Mouse (Mus musculus): ENCODE data around the gene Arvcf. TPM values are rescaled to one million over a fixed set of nuclear protein-coding genes. Genes with fewer than 3 reads are reported as not detected.

The Arvcf gene
- polyA plus RNA-seq, 1 experiment = 2.6 TPM

DNA sequence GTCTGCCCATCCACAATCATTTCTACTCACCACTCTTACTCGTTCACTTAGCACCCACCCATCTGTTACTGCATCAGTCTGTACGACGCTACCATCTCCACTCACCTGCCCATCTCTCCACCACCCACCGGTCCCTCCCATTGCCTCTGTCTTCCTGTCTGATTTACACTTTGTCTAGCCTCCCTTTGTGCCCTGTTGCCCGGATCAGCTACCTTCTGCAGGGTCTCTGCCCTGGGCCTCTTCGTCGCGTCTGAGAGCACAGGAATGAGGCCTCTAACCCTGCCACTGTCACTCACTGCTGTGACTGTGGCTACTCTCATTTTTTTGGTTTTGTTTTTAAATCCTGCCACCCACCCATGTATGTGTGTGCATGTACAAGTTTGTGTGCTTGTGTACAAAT, 36.7 kb downstream of the Arvcf start:
- Histone ChIP-seq H3K27me3 (replicated peaks) (peaks cover 49% of the 10 kb centered on the region), H3K4me3 (replicated peaks) (no peak overlapping the region), H3K36me3 (replicated peaks; ENCODE audit: low read length) (no peaks in the 10 kb centered on the region), H3K4me1 (peaks cover 42% of the 10 kb centered on the region), H3K9me3 (no peaks in the 10 kb centered on the region)
- TF ChIP-seq GATA1 (IDR thresholded peaks at IDR 0.05; ENCODE audit: borderline replicate concordance, low read length) (no peak), FLI1 (IDR thresholded peaks at IDR 0.05; ENCODE audit: low read length) (no peak)

DNA sequence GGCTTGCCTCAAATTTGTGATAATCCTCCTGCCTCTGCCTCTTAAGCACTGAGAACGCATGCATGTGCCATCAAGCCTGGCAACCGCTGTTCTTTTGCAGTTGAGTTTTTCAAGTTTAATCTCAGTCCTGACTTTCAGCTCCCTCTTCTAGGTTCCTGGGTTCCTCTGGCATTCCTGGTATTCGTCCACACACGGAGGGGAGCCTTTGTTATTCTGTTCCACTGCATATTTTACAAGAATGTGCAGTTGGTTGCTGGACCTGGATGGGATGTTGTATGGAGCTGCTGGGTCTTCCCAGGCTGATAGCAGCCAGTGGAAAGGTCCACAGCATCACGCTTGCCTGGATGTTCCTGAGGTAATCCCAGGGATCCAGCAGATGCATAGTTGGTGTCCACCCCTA, 37.4 kb downstream of the Arvcf start:
- Histone ChIP-seq H3K36me3 (replicated peaks; ENCODE audit: low read length) (no peaks in the 10 kb centered on the region), H3K27me3 (replicated peaks) (peaks cover 54% of the 10 kb centered on the region), H3K4me1 (peaks cover 49% of the 10 kb centered on the region), H3K9me3 (no peaks in the 10 kb centered on the region), H3K4me3 (replicated peaks) (no peak overlapping the region)
- TF ChIP-seq GATA1 (IDR thresholded peaks at IDR 0.05; ENCODE audit: borderline replicate concordance, low read length) (no peak), FLI1 (IDR thresholded peaks at IDR 0.05; ENCODE audit: low read length) (no peak)

DNA sequence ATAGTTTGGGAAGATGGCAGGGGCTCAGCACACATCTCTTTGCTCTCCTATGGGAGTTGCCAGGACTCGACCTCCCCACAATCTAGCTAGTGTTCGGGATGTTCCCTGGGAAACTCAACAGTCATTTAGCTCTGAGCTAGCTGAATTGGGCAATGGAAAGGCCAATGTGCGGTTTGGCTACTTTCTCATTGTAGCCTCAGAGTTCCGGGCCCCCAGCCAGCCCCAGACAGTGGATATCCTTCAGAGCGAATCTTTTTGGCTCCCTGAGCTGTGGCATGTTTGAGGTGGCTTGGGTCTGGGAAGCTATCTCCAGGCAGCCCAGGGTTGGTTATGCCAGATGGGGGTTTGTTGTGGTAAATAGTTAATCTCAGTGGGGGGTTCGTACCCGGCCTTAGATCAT, 38.5 kb downstream of the Arvcf start:
- H3K4me3 ChIP-seq (replicated peaks) = no peak overlapping the region
- H3K27me3 ChIP-seq (replicated peaks) = peaks cover 55% of the 10 kb centered on the region
- H3K9me3 ChIP-seq = no peaks in the 10 kb centered on the region
- H3K36me3 ChIP-seq (replicated peaks; ENCODE audit: low read length) = no peaks in the 10 kb centered on the region
- no peak for TF ChIP-seq FLI1 (IDR thresholded peaks at IDR 0.05; ENCODE audit: low read length)
- TF ChIP-seq GATA1 (IDR thresholded peaks at IDR 0.05; ENCODE audit: borderline replicate concordance, low read length) = no peak
- H3K4me1 ChIP-seq = peaks cover 58% of the 10 kb centered on the region

DNA sequence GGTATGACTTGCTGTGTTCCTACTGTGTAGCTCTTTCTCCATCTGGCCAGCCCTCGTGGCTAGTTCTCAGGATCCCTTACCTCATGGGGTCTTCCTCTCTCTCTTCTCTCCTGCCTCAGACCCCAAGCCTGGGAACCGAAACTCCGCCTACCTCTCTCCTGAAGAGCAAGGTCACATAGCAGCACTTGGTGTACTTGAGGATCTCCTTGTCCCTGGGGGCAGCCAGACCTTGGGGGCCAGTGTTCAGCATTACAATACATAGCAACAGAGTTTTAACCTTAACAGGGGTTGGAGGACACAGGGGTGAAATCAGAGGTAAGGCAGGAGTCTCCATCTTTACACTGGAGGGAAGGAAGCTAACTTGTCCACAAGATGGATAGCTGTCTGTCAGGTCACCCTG, 39.0 kb downstream of the Arvcf start:
- no peak for TF ChIP-seq GATA1 (IDR thresholded peaks at IDR 0.05; ENCODE audit: borderline replicate concordance, low read length)
- no peak for TF ChIP-seq FLI1 (IDR thresholded peaks at IDR 0.05; ENCODE audit: low read length)
- Histone ChIP-seq H3K4me3 (replicated peaks) (no peak overlapping the region), H3K27me3 (replicated peaks) (peaks cover 57% of the 10 kb centered on the region), H3K9me3 (no peaks in the 10 kb centered on the region), H3K4me1 (peaks cover 60% of the 10 kb centered on the region), H3K36me3 (replicated peaks; ENCODE audit: low read length) (no peaks in the 10 kb centered on the region)

DNA sequence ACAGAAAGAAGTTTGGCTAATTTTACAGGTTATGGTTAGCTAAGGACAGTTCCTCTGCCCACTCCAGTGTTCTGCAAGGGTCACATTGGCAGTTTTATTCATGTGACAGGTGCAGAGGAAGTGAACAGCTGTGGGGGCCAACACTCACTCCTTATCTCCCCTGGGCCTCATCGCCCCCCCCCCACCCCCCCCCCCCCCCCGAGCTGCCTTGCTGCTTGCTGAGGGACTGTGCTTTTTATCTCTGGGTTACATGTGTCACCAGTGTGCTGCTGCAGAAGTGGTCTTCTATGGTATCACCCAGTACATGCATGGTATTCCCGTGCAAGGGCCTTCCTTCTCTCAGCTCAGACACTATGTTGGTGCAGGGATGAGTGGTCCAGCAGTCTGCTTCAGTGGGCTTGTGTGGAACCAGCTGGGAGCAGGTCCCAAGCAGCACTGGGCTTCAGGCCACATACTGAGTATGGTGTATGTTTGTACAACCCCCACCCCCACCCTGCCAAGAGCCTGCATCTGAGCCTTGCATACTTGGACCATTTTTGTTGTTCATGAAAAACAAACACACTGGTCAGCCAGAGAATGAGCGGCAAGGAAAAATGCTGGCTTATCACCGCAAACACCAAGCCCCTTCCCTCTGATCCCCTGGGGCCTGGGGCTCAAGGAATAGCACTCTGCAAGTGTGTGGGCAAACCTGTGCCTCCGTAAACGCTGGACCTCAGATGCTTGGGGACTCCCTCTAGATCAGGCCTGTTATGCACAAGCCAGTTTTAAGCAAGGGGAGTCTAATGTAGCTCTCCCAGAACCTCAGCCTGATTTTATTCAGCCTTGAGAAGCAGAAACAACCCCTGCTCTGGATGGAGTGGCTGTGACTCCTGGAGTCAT, 40.0 kb downstream of the Arvcf start:
- Histone ChIP-seq H3K4me1 (peaks cover 68% of the 10 kb centered on the region), H3K36me3 (replicated peaks; ENCODE audit: low read length) (no peaks in the 10 kb centered on the region), H3K9me3 (no peaks in the 10 kb centered on the region), H3K27me3 (replicated peaks) (peaks cover 67% of the 10 kb centered on the region), H3K4me3 (replicated peaks) (peak overlapping the region; percentile 69)
- TF ChIP-seq GATA1 (IDR thresholded peaks at IDR 0.05; ENCODE audit: borderline replicate concordance, low read length) (no peak), FLI1 (IDR thresholded peaks at IDR 0.05; ENCODE audit: low read length) (no peak)

DNA sequence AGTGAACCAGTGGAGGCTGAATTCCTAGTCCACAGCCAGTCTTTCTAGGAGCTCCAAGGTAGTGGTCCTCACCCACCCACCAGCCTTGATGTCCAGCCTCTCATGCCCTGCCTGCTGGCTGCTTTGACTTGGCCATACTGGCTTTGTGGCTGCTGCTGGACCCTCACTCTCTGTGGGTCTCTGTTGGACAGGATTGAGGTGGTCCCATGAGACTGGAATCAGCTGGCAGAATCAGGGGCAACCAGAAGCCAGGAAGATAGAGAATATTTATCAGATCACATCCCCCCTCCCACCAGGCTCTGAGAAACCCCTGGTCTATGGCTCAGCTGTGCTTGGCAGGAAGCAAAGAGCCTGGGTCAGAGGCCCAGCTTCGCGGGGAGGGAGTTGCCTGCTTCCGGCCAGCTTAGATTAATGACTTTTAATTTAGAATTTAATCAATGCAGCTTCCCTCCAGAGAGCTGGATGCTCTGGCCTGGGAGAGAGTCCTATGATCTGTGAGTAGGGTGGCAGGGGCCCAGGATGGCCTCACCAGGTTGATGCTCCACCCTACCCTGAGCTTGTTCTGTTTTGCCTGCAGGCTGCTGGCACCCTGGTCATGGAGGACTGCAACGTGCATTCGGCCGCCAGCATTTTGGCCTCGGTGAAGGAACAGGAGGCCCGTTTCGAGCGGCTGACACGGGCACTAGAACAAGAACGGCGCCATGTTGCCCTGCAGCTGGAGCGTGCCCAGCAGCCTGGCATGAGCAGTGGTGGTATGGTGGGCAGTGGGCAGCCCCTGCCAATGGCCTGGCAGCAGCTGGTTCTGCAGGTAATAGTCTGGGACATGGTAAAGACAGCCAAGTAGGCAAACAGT, 40.8 kb downstream of the Arvcf start:
- Histone ChIP-seq H3K27me3 (replicated peaks) (peaks cover 73% of the 10 kb centered on the region), H3K4me3 (replicated peaks) (peak overlapping the region; percentile 54), H3K4me1 (peaks cover 68% of the 10 kb centered on the region), H3K9me3 (no peaks in the 10 kb centered on the region), H3K36me3 (replicated peaks; ENCODE audit: low read length) (no peaks in the 10 kb centered on the region)
- no peak for TF ChIP-seq FLI1 (IDR thresholded peaks at IDR 0.05; ENCODE audit: low read length)
- no peak for TF ChIP-seq GATA1 (IDR thresholded peaks at IDR 0.05; ENCODE audit: borderline replicate concordance, low read length)

DNA sequence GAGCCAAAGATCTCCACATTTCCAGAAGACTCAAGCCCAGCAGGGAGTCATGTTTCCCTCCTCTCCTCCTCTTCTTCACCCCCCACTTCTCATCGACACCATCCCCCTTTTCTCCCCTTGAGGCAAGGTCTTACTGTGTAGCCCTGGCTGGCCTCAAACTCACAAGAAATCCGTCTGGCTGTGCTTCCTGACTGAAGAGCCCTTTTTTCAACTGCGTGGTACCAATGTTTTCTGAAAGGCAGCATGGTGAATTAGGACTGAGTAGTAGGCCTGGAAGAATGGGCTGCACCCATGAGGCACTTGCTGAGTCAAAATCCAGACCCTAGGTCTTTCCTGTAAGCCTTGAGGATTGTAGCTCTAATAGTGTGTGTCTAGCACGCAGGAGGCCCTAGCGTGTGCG, 42.4 kb downstream of the Arvcf start:
- H3K27me3 ChIP-seq (replicated peaks) = peaks cover 73% of the 10 kb centered on the region
- no peaks in the 10 kb centered on the region for H3K9me3 ChIP-seq
- no peak for TF ChIP-seq FLI1 (IDR thresholded peaks at IDR 0.05; ENCODE audit: low read length)
- TF ChIP-seq GATA1 (IDR thresholded peaks at IDR 0.05; ENCODE audit: borderline replicate concordance, low read length) = no peak
- no peak overlapping the region for H3K4me3 ChIP-seq (replicated peaks)
- H3K36me3 ChIP-seq (replicated peaks; ENCODE audit: low read length) = no peaks in the 10 kb centered on the region
- peaks cover 81% of the 10 kb centered on the region for H3K4me1 ChIP-seq

DNA sequence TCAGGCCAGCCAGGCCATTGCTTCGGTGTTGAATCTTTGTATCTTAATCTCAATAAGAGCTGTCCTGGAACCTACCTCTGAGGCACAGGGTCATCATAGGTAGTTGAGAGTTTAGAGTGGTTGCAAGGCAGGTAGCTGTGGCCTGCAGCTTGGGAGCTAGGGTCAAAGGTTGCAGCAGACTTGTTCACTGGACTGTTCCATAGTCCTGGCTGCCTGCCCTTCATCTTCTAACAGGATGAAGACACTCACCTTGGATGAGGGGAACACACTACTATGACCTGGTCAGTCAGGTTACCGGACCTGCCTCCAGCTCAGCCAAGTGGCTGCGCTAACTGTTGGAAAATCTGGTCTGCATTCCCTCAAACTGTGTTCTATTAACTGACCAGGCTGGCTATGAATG, 43.1 kb downstream of the Arvcf start:
- H3K9me3 ChIP-seq = no peaks in the 10 kb centered on the region
- H3K4me1 ChIP-seq = peaks cover 88% of the 10 kb centered on the region

DNA sequence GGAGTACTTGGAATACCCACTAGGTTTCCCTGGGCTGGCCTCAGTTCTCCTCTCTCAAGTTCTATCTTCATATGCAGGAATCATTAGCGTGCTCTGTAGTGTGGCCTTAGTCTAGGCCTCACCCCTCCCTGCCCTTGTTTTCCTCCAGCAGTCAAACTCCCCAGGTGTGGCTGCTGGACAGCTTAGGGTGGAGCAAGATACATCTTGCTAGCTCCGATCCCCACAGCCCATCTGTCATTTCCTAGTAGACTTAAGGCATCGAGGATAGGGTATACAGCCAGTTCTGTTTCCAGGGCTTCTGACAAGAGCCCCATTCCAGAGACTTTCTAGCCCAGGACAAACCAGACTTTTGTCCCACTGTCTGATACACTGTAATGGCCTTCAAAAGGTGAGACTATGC, 43.7 kb downstream of the Arvcf start:
- TF ChIP-seq FLI1 (IDR thresholded peaks at IDR 0.05; ENCODE audit: low read length) = no peak
- TF ChIP-seq GATA1 (IDR thresholded peaks at IDR 0.05; ENCODE audit: borderline replicate concordance, low read length) = no peak
- Histone ChIP-seq H3K36me3 (replicated peaks; ENCODE audit: low read length) (no peaks in the 10 kb centered on the region), H3K4me1 (peaks cover 94% of the 10 kb centered on the region), H3K9me3 (no peaks in the 10 kb centered on the region), H3K4me3 (replicated peaks) (no peak overlapping the region), H3K27me3 (replicated peaks) (peaks cover 74% of the 10 kb centered on the region)

More for the DNA sequence above, 43.1 kb downstream of the Arvcf start:
- TF ChIP-seq GATA1 (IDR thresholded peaks at IDR 0.05; ENCODE audit: borderline replicate concordance, low read length) (no peak), FLI1 (IDR thresholded peaks at IDR 0.05; ENCODE audit: low read length) (no peak)
- no peak overlapping the region for H3K4me3 ChIP-seq (replicated peaks)
- H3K27me3 ChIP-seq (replicated peaks) = peaks cover 73% of the 10 kb centered on the region
- no peaks in the 10 kb centered on the region for H3K36me3 ChIP-seq (replicated peaks; ENCODE audit: low read length)
